Mouse (Mus musculus) intestine, embryonic 16.5 days (tissue): ENCODE data around the gene Armh3. TPM values are rescaled to one million over a fixed set of nuclear protein-coding genes. Genes with fewer than 3 reads are reported as not detected.

Experiments
- ATAC-seq: fragments of 200-750 bp; cut with Nextera tagmentation; 2 replicates; pipeline ENCODE4 v1.8.0; 2017; ENCODE audit warnings: moderate TSS enrichment, moderate library complexity
- H3K27ac ChIP-seq: fragments of 300-500 bp; sonication (generic); 2 replicates; pipeline ENCODE4 v1.5.1; 2014; ENCODE audit warnings: mild to moderate bottlenecking, low read length
- H3K27me3 ChIP-seq: fragments of 300-500 bp; sonication (generic); replicated peaks from 2 replicates; pipeline ENCODE4 v1.6.1; 2014; ENCODE audit warnings: low read length, control low read depth, mixed read lengths; ENCODE audit not compliant: control insufficient read depth, insufficient read depth
- H3K36me3 ChIP-seq: fragments of 300-500 bp; sonication (generic); 2 replicates; pipeline ENCODE4 v1.6.1; 2014; ENCODE audit warnings: low read length, control low read depth; ENCODE audit not compliant: control insufficient read depth, insufficient read depth
- H3K4me1 ChIP-seq: fragments of 300-500 bp; sonication (generic); 2 replicates; pipeline ENCODE4 v1.6.1; 2014; ENCODE audit warnings: low read length, control low read depth, mixed read lengths; ENCODE audit not compliant: control insufficient read depth, insufficient read depth
- H3K4me2 ChIP-seq: fragments of 300-500 bp; sonication (generic); 2 replicates; pipeline ENCODE4 v1.6.1; 2014; ENCODE audit warnings: low read depth, low read length, control low read depth
- H3K4me3 ChIP-seq: fragments of 300-500 bp; sonication (generic); 2 replicates; pipeline ENCODE4 v1.5.1; 2014; ENCODE audit warnings: mild to moderate bottlenecking, low read length
- H3K9ac ChIP-seq: fragments of 300-500 bp; sonication (generic); 2 replicates; pipeline ENCODE4 v1.6.1; 2014; ENCODE audit warnings: low read depth, low read length
- H3K9me3 ChIP-seq: fragments of 300-500 bp; sonication (generic); 2 replicates; pipeline ENCODE4 v1.6.1; 2016; ENCODE audit warnings: low read length, control low read depth; ENCODE audit not compliant: control insufficient read depth
- WGBS: fragments of 180-500 bp; shearing (Covaris S2); extraction: QIAGEN DNeasy Blood & Tissue Kit; methylation state at CpG from one replicate; pipeline ENCODE4 v1.1.7; 2014; 5-methylcytosine and 5-hydroxymethylcytosine counted together
- polyA plus RNA-seq: library from polyadenylated mRNA; unstranded; fragments of >200 nt; fragmentation: Nextera tagmentation; extraction: Ambion mirVana; gene quantifications from 2 replicates; pipeline ENCODE4 v1.2.1, GENCODE M21; 2015

Gene Armh3
- polyA plus RNA-seq, result 17.2 and 17.3 TPM in 2 replicates

DNA sequence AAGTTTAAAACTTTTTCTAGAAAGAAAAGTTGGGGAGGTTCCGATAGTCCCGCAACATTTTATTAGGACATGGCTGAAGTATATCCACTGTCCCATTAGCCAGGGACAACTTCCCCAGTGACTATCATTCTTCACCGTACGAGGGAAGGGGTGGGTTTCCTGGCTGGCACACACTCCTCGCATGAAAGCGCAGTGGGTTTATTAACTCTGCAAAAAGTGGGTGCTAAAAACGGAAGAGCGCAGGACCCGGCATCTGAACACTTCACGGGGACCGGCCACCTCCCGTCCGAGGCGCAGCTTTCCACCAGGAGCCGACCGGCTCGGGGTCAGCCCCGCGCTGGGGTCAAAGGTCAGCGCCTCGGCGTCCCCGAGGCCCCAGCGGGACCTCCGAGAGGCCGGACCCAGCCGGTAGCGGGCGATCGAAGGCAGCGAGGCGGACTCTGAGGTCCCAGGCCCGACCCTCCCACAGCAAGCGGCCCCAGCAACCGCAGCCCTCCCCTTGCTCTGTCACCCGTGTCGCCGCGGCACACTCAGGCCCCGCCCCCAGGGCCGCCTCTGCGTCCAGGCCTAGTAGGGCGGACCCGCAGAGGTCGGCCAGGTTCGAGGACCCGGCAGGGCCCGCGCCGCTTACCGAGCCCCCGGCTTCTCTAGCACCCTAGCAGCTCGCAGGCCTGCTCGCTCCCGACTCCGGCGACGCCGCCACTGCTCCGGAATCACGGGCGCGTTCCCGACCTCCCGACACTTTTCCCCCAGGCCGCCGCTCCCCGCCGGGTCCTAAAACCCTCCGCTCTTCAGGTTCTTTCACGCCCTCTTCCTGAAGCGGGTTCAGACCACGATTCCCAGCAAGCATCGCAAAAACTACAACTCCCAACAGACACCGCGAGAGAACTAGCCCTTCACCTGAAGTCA lies at the start of gene Armh3:
Gene Armh3, minus strand, starts transcription at position 704 of the 909 bp plus-strand sequence.
- Histone ChIP-seq H3K27me3 (no peaks in the 10 kb centered on the region), H3K4me1 (peaks cover 7% of the 10 kb centered on the region), H3K9me3 (peaks cover 6% of the 10 kb centered on the region), H3K36me3 (no peaks in the 10 kb centered on the region), H3K4me2 (peak within 1 kb of the TSS; percentile 54), H3K4me3 (peak within 1 kb of the TSS; percentile 82), H3K27ac (peak within 1 kb of the TSS; percentile 97), H3K9ac (peak within 1 kb of the TSS; percentile 93)
- 1% methylated on average over 76 of the region's 76 CpGs for WGBS
- peak; percentile 97 for ATAC-seq

DNA sequence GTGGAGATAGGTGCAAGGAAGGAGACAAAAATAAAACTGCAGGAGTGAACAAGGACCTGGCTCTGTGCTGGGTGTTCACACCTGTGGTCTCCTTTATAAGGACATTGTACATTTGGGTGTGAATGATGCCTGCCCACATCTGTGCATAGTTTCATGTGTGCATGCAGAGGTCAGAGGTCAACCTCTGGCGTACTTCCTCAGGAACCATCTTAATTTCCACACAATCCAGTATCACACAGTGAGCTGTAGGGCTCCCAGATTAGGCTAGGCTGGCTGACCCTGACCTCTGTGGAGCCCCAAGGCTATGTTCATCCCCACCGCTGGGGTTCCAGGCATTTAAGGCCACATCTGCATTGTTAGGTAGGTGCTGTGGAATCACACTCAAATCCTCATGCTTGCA lies 49.1 kb upstream of the Armh3 start:
- Histone ChIP-seq H3K9me3 (no peaks in the 10 kb centered on the region), H3K4me1 (peaks cover 20% of the 10 kb centered on the region), H3K27ac (no peak overlapping the region), H3K9ac (no peak overlapping the region), H3K4me2 (no peak overlapping the region), H3K4me3 (no peak overlapping the region), H3K36me3 (no peaks in the 10 kb centered on the region), H3K27me3 (no peaks in the 10 kb centered on the region)
- no peak for ATAC-seq
- 69% methylated on average over 2 of the region's 2 CpGs for WGBS

GRCm38 (mm10) chr19:46046621-46047025 lies 48.3 kb upstream of the Armh3 start:
- Histone ChIP-seq H3K27ac (peak overlapping the region; percentile 98), H3K9ac (no peak overlapping the region), H3K36me3 (no peaks in the 10 kb centered on the region), H3K9me3 (no peaks in the 10 kb centered on the region), H3K27me3 (no peaks in the 10 kb centered on the region), H3K4me3 (no peak overlapping the region), H3K4me1 (peaks cover 28% of the 10 kb centered on the region), H3K4me2 (no peak overlapping the region)
- no peak for ATAC-seq
- WGBS, result 8% methylated on average over 10 of the region's 10 CpGs

DNA sequence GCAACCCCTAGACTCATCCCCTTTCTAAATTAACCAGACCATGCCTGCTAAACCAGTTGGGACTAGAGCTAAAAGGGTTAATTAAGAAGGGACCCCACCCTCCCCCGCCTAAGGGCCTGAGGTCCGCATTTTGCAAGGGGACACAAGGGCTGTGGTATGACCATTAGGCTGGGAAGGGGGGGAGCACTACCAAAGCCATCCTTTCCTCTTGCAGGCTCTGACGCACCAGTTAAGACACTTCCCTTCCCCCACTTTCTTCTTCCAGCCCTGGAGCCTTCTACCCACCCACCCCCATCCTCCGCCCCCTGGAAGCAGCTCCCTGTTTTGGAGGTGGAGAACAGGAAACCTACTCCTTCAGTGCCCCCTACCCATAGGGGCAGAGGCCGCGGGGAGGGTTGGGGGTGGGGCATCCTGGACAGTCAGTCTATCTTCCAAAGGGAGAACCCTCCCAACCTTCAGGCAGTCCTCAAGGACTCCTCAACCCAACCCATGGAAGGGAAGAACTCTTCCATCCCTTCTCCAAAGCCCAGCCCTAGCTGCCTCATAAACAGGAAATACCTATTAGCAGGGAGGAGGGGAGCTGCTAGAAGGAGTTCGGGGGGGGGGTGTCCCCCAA lies 47.5 kb upstream of the Armh3 start:
- peak overlapping the region; percentile 98 for H3K9ac ChIP-seq
- under 1% methylated on average over 7 of the region's 7 CpGs for WGBS
- H3K27me3 ChIP-seq, result no peaks in the 10 kb centered on the region
- H3K27ac ChIP-seq, result peak overlapping the region; percentile 98
- H3K9me3 ChIP-seq, result no peaks in the 10 kb centered on the region
- H3K4me3 ChIP-seq, result peak overlapping the region; percentile 97
- H3K4me2 ChIP-seq, result peak overlapping the region; percentile 87
- peaks cover 36% of the 10 kb centered on the region for H3K4me1 ChIP-seq
- H3K36me3 ChIP-seq, result no peaks in the 10 kb centered on the region
- peak; percentile 57 for ATAC-seq

- Histone ChIP-seq H3K27ac (peak within 1 kb of the TSS; percentile 98), H3K4me2 (peak within 1 kb of the TSS; percentile 87), H3K9me3 (no peaks in the 10 kb centered on the region), H3K4me1 (peaks cover 42% of the 10 kb centered on the region), H3K36me3 (no peaks in the 10 kb centered on the region), H3K4me3 (peak within 1 kb of the TSS; percentile 97), H3K27me3 (no peaks in the 10 kb centered on the region), H3K9ac (peak within 1 kb of the TSS; percentile 98)
- peak; percentile 77 for ATAC-seq
- under 1% methylated on average over 82 of the region's 84 CpGs for WGBS
Observed at GRCm38 (mm10) chr19:46044993-46045695, 46.9 kb upstream of the Armh3 start, which contains the start of gene Ldb1. TSS of gene Ldb1 (minus strand) at chr19:46045214.

DNA sequence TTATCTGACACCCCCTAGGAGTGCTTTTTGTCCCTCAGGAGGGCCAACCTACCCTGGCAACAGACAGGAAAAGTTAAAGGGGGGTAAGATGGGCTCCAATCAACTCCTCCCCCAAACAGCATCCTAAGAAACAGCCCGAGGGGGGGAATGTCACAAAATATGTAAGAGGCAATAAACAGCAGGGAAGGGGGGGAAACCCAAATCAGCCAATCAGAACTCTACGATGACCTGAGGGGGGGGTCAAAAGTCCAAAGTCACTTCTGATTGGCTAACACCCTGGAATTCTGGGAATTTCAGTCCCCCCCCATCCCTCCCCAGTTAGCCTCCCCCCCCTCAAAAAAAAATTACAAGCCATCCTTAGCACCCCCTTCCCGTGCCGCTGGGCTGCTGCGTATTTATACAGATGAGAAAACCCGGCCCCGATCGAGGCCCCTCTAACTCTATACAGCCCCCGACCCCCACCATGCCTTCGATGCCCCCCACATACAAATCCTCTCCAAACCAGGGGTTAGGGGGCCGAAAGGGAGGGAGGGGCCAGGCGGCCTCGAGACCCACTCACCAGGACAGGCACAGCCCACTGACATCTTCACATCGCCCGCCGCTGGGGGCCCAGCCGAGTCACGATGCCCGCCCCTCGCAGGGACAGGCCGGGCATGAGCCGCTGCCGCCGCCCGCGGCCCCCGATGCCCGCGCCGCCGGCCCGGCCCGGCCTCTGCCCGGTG lies 46.1 kb upstream of the Armh3 start, which contains the start of gene Pprc1:
Gene Pprc1, plus strand, starts transcription at position 616 of the 722 bp plus-strand sequence.
- no peaks in the 10 kb centered on the region for H3K9me3 ChIP-seq
- no peaks in the 10 kb centered on the region for H3K27me3 ChIP-seq
- 0% methylated on average over 28 of the region's 34 CpGs for WGBS
- H3K9ac ChIP-seq, result peak within 1 kb of the TSS; percentile 98
- H3K4me2 ChIP-seq, result peak within 1 kb of the TSS; percentile 87
- peaks cover 47% of the 10 kb centered on the region for H3K4me1 ChIP-seq
- ATAC-seq, result no peak
- H3K27ac ChIP-seq, result peak within 1 kb of the TSS; percentile 98
- H3K4me3 ChIP-seq, result peak within 1 kb of the TSS; percentile 97
- H3K36me3 ChIP-seq, result no peaks in the 10 kb centered on the region

DNA sequence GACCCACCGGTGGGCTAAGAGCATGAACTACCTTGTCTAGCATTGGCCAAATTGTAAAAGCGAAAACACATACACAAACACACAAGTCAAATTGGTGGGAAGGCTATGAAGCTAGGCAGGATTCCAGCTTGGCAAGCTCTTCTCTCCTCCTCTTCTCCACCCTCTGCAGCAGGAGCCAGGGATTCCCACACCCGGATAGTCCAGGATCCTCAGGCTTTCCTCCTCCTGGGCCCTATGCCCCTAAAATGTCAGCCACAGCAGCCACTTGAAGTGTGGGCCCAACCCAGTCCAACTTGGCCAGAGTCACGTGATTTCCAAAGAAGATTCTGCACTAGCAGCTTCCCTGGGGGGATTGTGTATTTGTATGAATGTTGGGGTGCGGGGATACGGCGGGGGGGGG lies 45.1 kb upstream of the Armh3 start:
- no peak for ATAC-seq
- Histone ChIP-seq H3K27me3 (no peaks in the 10 kb centered on the region), H3K9me3 (no peaks in the 10 kb centered on the region), H3K9ac (peak overlapping the region; percentile 98), H3K4me2 (peak overlapping the region; percentile 87), H3K4me3 (peak overlapping the region; percentile 97), H3K27ac (peak overlapping the region; percentile 98), H3K4me1 (peaks cover 50% of the 10 kb centered on the region), H3K36me3 (no peaks in the 10 kb centered on the region)
- WGBS, result 51% methylated on average over 7 of the region's 7 CpGs

GRCm38 (mm10) chr19:46042476-46043011 lies 44.3 kb upstream of the Armh3 start:
- H3K4me1 ChIP-seq, result peaks cover 58% of the 10 kb centered on the region
- H3K9ac ChIP-seq, result peak overlapping the region; percentile 98
- H3K9me3 ChIP-seq, result no peaks in the 10 kb centered on the region
- H3K36me3 ChIP-seq, result no peaks in the 10 kb centered on the region
- H3K4me3 ChIP-seq, result peak overlapping the region; percentile 97
- H3K4me2 ChIP-seq, result peak overlapping the region; percentile 87
- H3K27ac ChIP-seq, result peak overlapping the region; percentile 98
- ATAC-seq, result no peak
- no peaks in the 10 kb centered on the region for H3K27me3 ChIP-seq
- 12% methylated on average over 6 of the region's 6 CpGs for WGBS
